Mouse (Mus musculus) left cerebral cortex, postnatal 36 days (tissue): ENCODE data around the gene Fgr. TPM values are rescaled to one million over a fixed set of nuclear protein-coding genes. Genes with fewer than 3 reads are reported as not detected.
A peak's percentile ranks its signal among the peaks of the same experiment; 100 is the strongest.
"Not testable (repeated sequence)": the region's sequence is repeated elsewhere in the genome, so short reads cannot be mapped to it uniquely, and the experiment has no call there.

Experiments used
- DNase-seq, 2 experiments: peaks; one replicate each; pipeline ENCODE4 v3.0.0; 2021 to 2022; ENCODE audit warnings: low spot score in 2 of 2, mixed read lengths in 1 of 2
- intact Hi-C: fragments of 180-260 bp; cut with DNase I; formaldehyde crosslinking; loops from one replicate; pipeline ENCODE4 v1.15.1; 2025
- total RNA-seq, 2 experiments: library from RNA; stranded (reverse); gene quantifications; 2 replicates each; pipeline ENCODE4 v1.2.3; 2021

Fgr gene
- total RNA-seq, result under 1 TPM in 1 of 2 experiments, not detected in 1; 0.17 TPM

GRCm38 (mm10) chr4:132973814-132974398 is at the start of gene Fgr:
Gene Fgr (plus strand): TSS chr4:132974095.
- no peak for DNase-seq
- intact Hi-C loops, result no loop called here

GRCm38 (mm10) chr4:132926520-132926919 is 47.4 kb upstream of the Fgr start:
- DNase-seq, intact Hi-C loops: not testable (repeated sequence)

GRCm38 (mm10) chr4:132930784-132931183 is 43.1 kb upstream of the Fgr start:
- intact Hi-C loops, result no loop called here
- DNase-seq, result no peak

- intact Hi-C loops, result no loop called here
These were observed 41.0 kb upstream of the Fgr start for GRCm38 (mm10) chr4:132932752-132933404.

GRCm38 (mm10) chr4:132934639-132935038 is 39.3 kb upstream of the Fgr start:
- no peak for DNase-seq

More at GRCm38 (mm10) chr4:132932752-132933404, 41.0 kb upstream of the Fgr start:
- peak in 1 of 2 experiments; percentile 23 for DNase-seq

GRCm38 (mm10) chr4:132938181-132938941 is 35.5 kb upstream of the Fgr start:
- intact Hi-C loops, result no loop called here

More at GRCm38 (mm10) chr4:132934639-132935038, 39.3 kb upstream of the Fgr start:
- intact Hi-C loops, result no loop called here

GRCm38 (mm10) chr4:132939421-132940127 is 34.3 kb upstream of the Fgr start:
- intact Hi-C loops, result loop anchor here (10.0 kb wide), 2 partner anchors 175 to 275 kb away; partner anchors contain the start of genes Cd164l2 and Gpr3
- no peak for DNase-seq

More at GRCm38 (mm10) chr4:132938181-132938941, 35.5 kb upstream of the Fgr start:
- peak; percentile 63 to 70 for DNase-seq

- intact Hi-C loops, result loop anchor here (10.0 kb wide), 2 partner anchors 174 to 274 kb away; partner anchors contain the start of genes Cd164l2 and Gpr3
- DNase-seq, result no peak
These were observed 32.7 kb upstream of the Fgr start for GRCm38 (mm10) chr4:132941012-132941729.

- DNase-seq, result no peak
- intact Hi-C loops, result loop anchor here (10.0 kb wide), 2 partner anchors 172 to 272 kb away; partner anchors contain the start of genes Cd164l2 and Gpr3
These were observed 30.8 kb upstream of the Fgr start for GRCm38 (mm10) chr4:132943088-132943487.

- intact Hi-C loops, result loop anchor here (10.0 kb wide), 2 partner anchors 171 to 271 kb away; partner anchors contain the start of genes Cd164l2 and Gpr3
- no peak for DNase-seq
These were observed 29.8 kb upstream of the Fgr start for GRCm38 (mm10) chr4:132944106-132944505.

GRCm38 (mm10) chr4:132944776-132945175 is 29.1 kb upstream of the Fgr start:
- intact Hi-C loops, result loop anchor here (1.0 to 10.0 kb wide), 3 partner anchors 61 to 270 kb away; partner anchors contain the start of genes Cd164l2 and Gpr3
- no peak for DNase-seq

- intact Hi-C loops, result loop anchor here (1.0 to 10.0 kb wide), 3 partner anchors 60 to 269 kb away; partner anchors contain the start of genes Cd164l2 and Gpr3
- peak; percentile 81 to 86 for DNase-seq
These were observed 28.4 kb upstream of the Fgr start for GRCm38 (mm10) chr4:132945261-132946046.

GRCm38 (mm10) chr4:132946047-132947001 is 27.6 kb upstream of the Fgr start:
- intact Hi-C loops, result loop anchor here (10.0 kb wide), 2 partner anchors 168 to 268 kb away; partner anchors contain the start of genes Cd164l2 and Gpr3
- peak; percentile 38 to 39 for DNase-seq

- intact Hi-C loops, result loop anchor here (10.0 kb wide), 2 partner anchors 165 to 265 kb away; partner anchors contain the start of genes Cd164l2 and Gpr3
These were observed 23.9 kb upstream of the Fgr start for GRCm38 (mm10) chr4:132949882-132950532.

GRCm38 (mm10) chr4:132950999-132951398 is 22.9 kb upstream of the Fgr start:
- no peak for DNase-seq
- intact Hi-C loops, result no loop called here

More at GRCm38 (mm10) chr4:132949882-132950532, 23.9 kb upstream of the Fgr start:
- no peak for DNase-seq
